Mouse (Mus musculus) G1E (cell line): ENCODE measurements around the gene Wscd1.

Experiments
- CTCF ChIP-seq: IDR thresholded peaks from 2 replicates; pipeline ENCODE4 v1.5.1; 2012; ENCODE audit warnings: low read depth, low read length, inconsistent platforms, mixed read lengths
- GATA1 ChIP-seq: IDR thresholded peaks from 2 replicates; pipeline ENCODE4 v1.6.1; 2012; ENCODE audit warnings: borderline replicate concordance, low read length, inconsistent platforms, mixed read lengths
- GATA2 ChIP-seq: IDR thresholded peaks from 2 replicates; pipeline ENCODE4 v1.6.1; 2012; ENCODE audit warnings: low read depth, low read length, inconsistent platforms, borderline replicate concordance
- POLR2AphosphoS5 ChIP-seq: IDR thresholded peaks from 2 replicates; pipeline ENCODE4 v1.6.1; 2012; ENCODE audit warnings: low read depth, low read length, inconsistent platforms; ENCODE audit not compliant: insufficient replicate concordance
- TAL1 ChIP-seq: conservative IDR thresholded peaks from 2 replicates; pipeline ENCODE4 v1.6.1; 2012; ENCODE audit warnings: low read depth, low read length, inconsistent platforms, mixed read lengths

DNA sequence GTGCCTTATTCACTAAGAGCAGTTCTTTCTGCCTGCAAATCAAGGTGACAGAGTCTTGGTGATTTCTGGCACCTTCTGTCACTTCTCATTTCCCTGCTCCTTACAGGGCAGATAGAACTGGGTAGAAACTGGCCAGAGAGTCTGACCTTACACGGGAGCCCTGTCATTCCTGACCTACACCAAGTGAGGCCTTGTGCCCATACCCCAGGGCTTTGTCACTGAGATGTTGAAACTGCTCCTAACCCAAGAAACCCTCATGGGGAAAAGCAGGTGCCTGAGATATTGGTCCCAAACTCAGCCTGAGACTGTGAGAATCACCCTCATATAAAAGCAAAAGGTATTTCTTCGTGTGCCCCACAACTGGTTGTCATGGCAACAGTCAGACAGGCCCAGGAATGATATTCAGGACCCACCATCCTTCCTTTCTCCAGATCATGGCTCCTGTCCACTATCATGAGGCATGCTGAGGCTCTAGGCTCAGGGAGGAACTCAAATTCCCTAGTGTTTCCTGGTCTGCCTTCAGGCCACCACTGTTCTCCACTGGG is 11.1 kb upstream of the Wscd1 start:
- TF ChIP-seq CTCF (no peak), TAL1 (no peak), POLR2AphosphoS5 (no peak), GATA1 (no peak), GATA2 (no peak)
